Mouse (Mus musculus) mesoderm, embryonic 11.5 days (tissue): ENCODE measurements around the gene Rel.

Source experiments
- DNase-seq: peaks from one replicate; pipeline ENCODE4 v3.0.0-alpha.2; 2012; ENCODE audit warnings: low read depth, low spot score

The Rel gene

DNA sequence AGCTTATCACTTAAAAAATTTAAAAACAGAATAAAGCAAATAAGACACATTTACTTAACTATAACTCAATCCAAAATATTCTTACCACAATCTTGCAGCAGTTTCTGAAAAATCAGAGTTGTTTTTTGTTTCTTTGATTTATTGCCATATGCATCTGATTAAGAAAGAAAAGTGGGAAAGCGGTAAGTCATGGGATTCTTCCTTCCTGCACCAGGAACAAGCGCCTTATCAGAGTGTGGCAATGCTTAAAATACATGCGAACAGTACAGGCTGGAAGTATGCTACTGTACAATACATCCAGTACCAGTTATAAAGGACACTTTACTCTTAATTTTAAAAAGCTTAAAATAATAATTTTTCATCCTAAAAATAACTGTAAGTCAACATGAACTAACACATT, 26.4 kb downstream of the Rel start:
- no peak for DNase-seq

DNA sequence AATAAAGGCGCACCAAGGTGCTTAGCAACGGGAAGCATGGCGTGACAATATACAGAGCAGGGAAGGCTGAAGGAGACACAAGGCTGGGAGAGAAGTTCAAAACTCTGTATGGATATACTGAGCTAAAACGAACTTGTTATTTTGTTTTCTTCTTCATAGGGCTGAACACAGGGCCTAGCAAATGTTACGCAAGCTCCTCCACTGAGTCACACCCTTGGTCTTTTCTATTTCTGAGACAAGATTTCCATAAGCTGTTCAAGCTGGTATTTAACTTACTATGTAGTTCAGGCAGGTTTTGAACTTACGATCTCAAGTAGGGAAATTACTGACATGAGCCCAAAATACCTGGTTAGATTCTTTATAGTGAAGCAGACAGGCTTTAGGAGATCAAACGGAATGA, 29.4 kb downstream of the Rel start:
- DNase-seq, result no peak

DNA sequence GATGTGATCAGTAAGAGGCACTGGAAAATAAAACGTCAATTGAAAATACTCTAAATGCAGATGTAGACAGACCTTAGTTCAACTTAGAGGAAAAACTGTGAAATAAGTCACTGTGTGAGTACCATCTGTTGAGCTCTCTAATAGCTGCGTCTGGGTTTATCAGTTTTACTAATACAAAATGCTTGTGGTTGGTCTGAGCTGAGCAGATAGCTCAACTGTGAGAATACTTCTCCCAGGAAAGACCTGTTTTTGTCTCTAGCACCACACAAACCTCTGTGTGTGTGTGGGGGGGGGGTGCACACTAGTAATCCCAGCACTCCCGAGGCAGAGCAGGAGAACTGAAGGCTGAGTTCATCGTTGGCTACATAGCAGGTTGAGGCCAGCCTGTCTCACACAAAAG, 29.9 kb downstream of the Rel start:
- DNase-seq, result no peak

DNA sequence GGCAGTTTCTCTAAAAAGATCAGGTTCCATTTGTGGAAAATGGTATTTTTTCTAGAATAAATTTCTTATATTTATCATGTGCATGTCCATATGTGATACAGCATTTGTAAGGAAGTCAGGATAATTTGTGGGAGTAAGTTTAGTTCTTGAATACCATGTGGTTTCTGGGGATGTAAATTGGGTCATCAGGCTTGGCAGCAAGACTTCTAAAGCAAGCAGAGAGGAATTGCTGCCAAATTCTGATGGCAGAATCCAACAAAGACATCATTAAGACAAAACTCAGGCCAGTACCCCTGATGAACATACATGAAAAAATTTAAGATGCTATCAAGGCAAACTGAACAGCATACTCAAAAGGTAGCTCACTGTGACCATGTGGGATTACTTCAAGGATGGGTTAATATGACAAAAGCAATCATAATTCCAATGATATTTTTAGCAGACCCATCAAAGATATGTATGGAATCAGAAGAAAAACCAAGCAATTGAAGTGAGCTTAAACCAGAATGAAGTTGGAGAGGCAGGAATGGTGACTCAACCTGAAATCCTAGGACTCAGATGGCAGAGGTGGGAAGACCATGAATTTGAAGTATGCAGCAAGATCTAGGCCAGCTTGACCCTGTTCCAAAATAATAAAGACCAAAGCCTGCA, 34.8 kb downstream of the Rel start:
- no peak for DNase-seq

- no peak for DNase-seq
Measured at GRCm38 (mm10) chr11:23734749-23735286, 36.0 kb downstream of the Rel start.

- no peak for DNase-seq
Measured at GRCm38 (mm10) chr11:23732840-23733239, 37.9 kb downstream of the Rel start.

DNA sequence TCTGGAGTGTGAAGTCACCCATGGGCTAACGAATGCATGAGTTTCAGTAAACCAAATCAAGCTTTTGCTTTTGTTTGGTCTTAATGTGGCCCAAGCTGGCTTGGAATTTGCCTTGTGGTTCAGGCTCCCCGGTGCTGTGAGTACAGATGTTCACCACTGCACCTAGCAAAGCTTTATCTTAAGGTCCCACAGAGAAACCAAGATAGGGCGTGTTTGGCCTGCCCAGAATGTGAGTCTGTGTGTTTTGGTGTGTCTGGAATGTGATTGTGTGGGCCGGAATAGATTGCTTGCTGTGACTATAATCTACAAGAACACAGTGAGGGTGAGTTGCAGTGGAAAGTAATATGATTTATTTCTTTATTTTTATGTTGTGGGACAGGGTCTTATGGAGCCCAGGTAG, 40.6 kb downstream of the Rel start:
- no peak for DNase-seq

DNA sequence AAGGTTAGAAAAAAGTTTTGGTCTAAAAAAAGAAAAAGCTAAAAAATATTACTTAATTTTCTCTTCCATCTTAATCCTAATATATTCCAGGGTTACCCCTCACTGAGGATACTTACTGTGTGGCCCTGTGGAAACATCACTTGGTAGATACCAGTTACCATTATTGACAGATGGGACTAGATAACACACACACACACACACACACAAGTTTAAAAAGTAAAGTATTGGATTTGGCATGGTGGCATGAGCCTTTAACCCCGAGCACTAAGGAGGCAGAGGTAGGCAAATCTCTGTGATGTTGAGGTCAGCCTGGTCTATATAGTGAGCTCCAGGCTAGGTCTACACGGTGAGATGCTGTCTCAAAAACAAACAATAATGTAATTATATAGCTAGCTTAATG, 42.6 kb downstream of the Rel start:
- DNase-seq, result no peak

GRCm38 (mm10) chr11:23726441-23726840, 44.3 kb downstream of the Rel start:
- no peak for DNase-seq

DNA sequence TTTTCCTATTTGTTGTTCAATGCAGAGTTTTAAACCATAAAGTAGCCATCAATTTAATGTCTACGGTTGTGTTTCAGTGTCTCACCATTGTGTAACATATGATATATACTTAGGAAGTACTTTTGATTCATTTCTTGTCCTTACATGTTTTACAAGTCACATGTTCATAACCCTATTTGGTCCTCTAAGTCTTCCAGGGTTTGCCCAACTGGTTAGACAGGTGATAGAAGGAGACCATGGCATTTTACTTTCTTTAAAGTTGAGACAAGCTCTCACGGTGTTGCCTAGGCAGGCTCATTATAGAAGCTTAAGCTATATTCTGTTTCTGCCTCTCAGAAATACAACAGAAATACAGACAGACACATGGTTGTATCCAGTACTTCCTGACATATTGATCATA, 44.9 kb downstream of the Rel start:
- no peak for DNase-seq

DNA sequence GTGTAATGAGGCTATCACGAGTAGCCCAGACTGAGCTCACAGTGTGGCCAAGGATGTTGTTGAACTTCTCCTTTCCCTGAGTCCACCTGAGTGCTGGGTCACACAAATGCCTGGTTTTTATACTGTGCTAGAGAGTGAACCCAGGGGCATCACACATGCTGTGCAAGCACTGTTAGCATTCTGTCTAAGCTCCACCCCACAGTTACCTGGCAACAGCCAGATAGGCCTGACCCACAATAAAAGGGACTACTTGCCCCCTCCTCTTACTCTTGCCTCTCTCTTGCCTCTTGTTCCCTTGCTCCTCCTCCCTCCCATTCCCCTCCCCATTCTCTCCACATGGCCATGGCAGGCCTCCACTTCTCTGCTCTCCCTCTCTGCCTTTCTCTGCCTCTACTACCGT, 48.4 kb downstream of the Rel start:
- DNase-seq, result peak; percentile 2

DNA sequence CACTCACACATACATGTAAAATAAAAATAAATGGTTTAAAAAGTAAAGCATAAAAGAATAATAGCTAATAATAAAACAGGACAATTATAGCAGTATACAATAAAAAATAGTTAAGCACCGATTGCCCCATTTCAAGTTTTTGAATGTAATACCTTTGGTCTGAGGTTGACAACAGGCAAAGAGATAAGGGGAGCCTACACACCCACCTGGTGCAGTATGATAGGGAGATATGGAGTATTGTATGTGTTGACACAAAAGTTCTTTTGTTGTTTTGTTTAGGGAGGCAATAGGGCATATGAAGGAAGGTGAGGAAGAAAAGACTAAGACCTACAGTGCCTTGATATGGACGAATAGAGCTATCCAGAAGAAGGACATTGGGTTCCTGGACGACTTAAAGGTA, 50.9 kb downstream of the Rel start:
- no peak for DNase-seq

GRCm38 (mm10) chr11:23718856-23719255, 51.9 kb downstream of the Rel start:
- DNase-seq, result no peak

- no peak for DNase-seq
Measured at GRCm38 (mm10) chr11:23712299-23712698, 58.5 kb downstream of the Rel start.

GRCm38 (mm10) chr11:23704604-23705294, 66.0 kb downstream of the Rel start:
- no peak for DNase-seq

DNA sequence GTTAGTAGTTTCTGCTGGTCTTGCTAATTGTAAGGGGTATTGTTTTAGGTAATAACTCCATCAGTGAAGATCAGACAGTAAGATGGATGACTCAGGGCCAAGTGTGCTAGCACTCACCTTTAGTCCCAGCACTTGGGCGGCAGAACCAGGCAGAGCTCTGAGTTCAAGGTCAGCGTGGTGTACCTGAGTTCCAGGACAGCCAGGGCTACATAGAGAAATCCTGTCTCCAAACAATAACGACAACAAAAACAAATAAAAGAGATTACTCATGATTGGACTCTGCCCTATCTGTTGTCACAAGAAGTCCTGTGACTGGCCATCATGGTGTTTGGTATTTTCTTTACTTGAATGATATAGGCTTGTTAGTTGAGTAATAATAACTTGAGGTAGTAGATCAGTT, 68.9 kb downstream of the Rel start:
- DNase-seq, result no peak

DNA sequence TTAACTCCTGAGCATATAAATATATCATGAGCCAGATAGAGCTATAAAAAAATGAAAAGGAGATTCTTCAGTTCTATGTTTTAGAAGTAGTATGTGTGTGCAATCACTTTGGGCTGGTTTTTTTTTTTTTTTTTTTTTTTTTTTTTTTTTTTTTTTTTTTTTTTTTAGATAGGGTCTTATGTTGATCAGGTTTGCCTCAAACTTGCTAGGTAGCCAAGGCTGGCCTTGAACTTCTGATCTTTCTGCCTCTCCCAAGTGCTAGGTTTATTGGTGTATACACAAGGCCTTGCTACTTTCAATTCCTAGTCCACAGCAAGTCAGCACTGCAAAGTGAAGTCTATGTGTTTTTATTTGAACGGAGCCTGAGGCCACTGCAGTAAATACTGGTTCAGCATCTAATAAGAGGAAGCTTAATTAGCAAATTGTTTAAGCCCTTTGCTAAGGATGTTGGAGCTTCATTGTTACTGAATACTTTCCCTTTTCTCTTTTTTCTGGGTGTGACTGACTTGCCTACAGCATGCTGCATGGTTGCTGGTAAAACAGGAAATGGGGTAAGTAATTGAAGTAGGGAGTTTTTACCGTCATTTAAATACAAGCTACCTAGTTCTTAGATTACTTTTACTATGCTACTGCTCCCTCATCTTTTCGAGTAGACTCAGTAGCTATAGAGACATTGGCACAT, 71.2 kb downstream of the Rel start:
- DNase-seq, result no peak

GRCm38 (mm10) chr11:23698526-23698925, 72.2 kb downstream of the Rel start:
- no peak for DNase-seq

DNA sequence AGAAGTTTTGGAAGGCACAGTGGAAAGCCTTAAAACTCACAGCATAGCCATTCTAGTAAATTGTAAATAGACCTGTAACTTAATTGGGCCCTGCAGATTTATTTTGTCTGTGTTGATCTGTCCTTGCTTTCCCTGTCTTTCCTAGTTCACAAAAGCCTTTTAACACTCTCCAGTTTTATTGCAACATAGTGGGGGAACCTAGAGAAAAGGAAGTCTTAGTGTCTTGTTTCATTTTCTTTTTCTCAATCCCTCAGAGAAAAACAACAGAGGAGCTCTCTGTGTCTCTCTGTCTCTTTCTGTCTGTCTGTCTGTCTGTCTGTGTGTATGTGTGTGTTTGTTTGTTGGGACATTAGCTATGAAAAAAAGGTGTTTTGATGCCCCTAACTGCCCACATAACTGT, 74.9 kb downstream of the Rel start:
- no peak for DNase-seq

DNA sequence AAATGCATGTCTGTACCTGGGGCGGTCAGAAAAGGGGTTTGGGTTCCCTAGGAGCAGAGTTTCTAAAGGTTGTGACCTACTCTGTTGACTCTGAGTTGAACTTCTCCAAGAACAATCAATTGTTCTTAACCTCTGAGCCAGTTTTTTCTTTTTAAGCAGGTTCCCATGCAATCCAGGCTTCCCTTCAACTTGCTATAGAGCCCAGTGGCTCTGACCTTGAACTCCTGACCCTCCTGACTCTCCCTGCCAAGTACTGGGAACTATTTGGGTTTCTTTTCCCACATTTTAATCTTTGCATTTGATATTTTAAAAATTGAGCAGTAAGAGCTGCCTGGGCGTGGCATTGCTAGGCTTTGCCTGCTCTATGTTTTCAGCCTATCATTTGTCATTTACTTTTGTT, 77.5 kb downstream of the Rel start:
- no peak for DNase-seq

DNA sequence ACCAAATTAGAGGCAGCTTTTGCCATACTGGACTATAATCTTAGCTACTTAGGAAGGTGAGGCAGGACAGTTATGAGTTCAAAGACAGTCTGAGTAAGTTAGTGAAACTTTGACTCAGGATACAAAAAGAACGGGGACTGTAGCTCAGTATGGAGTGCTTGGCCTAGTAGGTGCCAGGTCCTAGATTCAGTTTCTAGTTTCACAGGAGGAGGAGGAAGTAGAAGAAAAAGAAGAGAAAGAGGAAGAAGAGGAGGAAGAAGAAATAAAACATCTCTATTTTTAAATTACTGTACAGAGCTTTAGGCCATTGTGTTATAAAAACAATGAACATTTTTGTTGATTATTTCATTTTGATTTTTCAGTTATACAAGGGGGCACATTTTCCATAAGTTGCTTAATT, 82.7 kb downstream of the Rel start:
- DNase-seq, result no peak
